Mouse (Mus musculus) common myeloid progenitor, adult 5-6 weeks (primary cell): ENCODE results near the gene Olfr846. TPM values are rescaled to one million over a fixed set of nuclear protein-coding genes. Genes with fewer than 3 reads are reported as not detected.

Experiments
- ATAC-seq: replicated peaks from 2 replicates; pipeline ENCODE4 v1.8.0; 2016; ENCODE audit warnings: low read depth, mild to moderate bottlenecking, moderate TSS enrichment, inconsistent platforms; ENCODE audit not compliant: poor library complexity, severe bottlenecking
- total RNA-seq: library from RNA; stranded (forward); fragments of 200-1000, 187-1606 nt; gene quantifications from 2 replicates; pipeline ENCODE4 v1.2.3, GENCODE M21; 2017

Gene Olfr846
- total RNA-seq: not detected in 2 replicates

- ATAC-seq: no peak
Measured at GRCm38 (mm10) chr9:19363905-19364304, at the start of gene Olfr846. Olfr846 (minus strand) TSS chr9:19364005.

GRCm38 (mm10) chr9:19378569-19378968, 14.8 kb upstream of the Olfr846 start, which contains the start of gene Olfr847:
Olfr847 (minus strand) TSS chr9:19378669.
- no peak for ATAC-seq

GRCm38 (mm10) chr9:19336157-19336556, 27.6 kb downstream of the Olfr846 start, which contains the start of gene Olfr845:
Olfr845 (plus strand) TSS chr9:19336457.
- no peak for ATAC-seq

GRCm38 (mm10) chr9:19316047-19316446, 47.8 kb downstream of the Olfr846 start, which contains the start of gene Olfr844:
Olfr844 (plus strand) TSS chr9:19316347.
- ATAC-seq: no peak

Other genes starting within 250 kb of the Olfr846 start
- gene Olfr836, start 243.6 kb downstream of the Olfr846 start, total RNA-seq: not detected in 2 replicates
- gene Olfr837, start 227.7 kb downstream of the Olfr846 start, total RNA-seq: not detected in 2 replicates
- gene Olfr839-ps1, start 186.7 kb downstream of the Olfr846 start, total RNA-seq: not detected in 2 replicates
- not detected in 2 replicates for gene Olfr843, start 112.0 kb downstream of the Olfr846 start, total RNA-seq
- gene Olfr844, start 47.7 kb downstream of the Olfr846 start, total RNA-seq: not detected in 2 replicates
- not detected in 2 replicates for gene Olfr845, start 27.5 kb downstream of the Olfr846 start, total RNA-seq
- not detected in 2 replicates for gene Olfr847, start 14.7 kb upstream of the Olfr846 start, total RNA-seq
- not detected in 2 replicates for gene Olfr849, start 76.3 kb upstream of the Olfr846 start, total RNA-seq
- not detected in 2 replicates for gene Olfr850, start 114.2 kb upstream of the Olfr846 start, total RNA-seq
- not detected in 2 replicates for gene Olfr851, start 129.3 kb upstream of the Olfr846 start, total RNA-seq
- not detected in 2 replicates for gene Olfr853, start 177.1 kb upstream of the Olfr846 start, total RNA-seq
- not detected in 2 replicates for gene Olfr854, start 203.4 kb upstream of the Olfr846 start, total RNA-seq
- not detected in 2 replicates for gene Olfr855, start 218.6 kb upstream of the Olfr846 start, total RNA-seq